Mouse (Mus musculus) myocyte (in vitro differentiated cells): ENCODE measurements around the gene Kif17. TPM values are rescaled to one million over a fixed set of nuclear protein-coding genes. Genes with fewer than 3 reads are reported as not detected.

Experiments used
- H3K27me3 ChIP-seq: one replicate; pipeline ENCODE4 v1.6.1; 2011; ENCODE audit not compliant: control insufficient read depth, insufficient read depth, insufficient read length
- H3K36me3 ChIP-seq: one replicate; pipeline ENCODE4 v1.6.1; 2011; ENCODE audit not compliant: control insufficient read depth, insufficient read depth
- H3K4me2 ChIP-seq: one replicate; pipeline ENCODE4 v1.6.1; 2011; ENCODE audit warnings: low read depth, control low read depth
- H3K4me3 ChIP-seq: one replicate; pipeline ENCODE4 v1.5.1; 2011; ENCODE audit warnings: mild to moderate bottlenecking, control low read depth, moderate library complexity
- H3K79me2 ChIP-seq: one replicate; pipeline ENCODE4 v1.6.1; 2011; ENCODE audit not compliant: control insufficient read depth, insufficient read depth
- H3ac ChIP-seq: one replicate; pipeline ENCODE4 v1.6.1; 2011; ENCODE audit not compliant: control insufficient read depth, insufficient read length
- CEBPB ChIP-seq: IDR thresholded peaks from 2 replicates; pipeline ENCODE4 v1.6.1; 2011; ENCODE audit warnings: mild to moderate bottlenecking, moderate library complexity; ENCODE audit not compliant: poor library complexity, insufficient read depth, severe bottlenecking
- E2F4 ChIP-seq: IDR thresholded peaks from one replicate; pipeline ENCODE4 v1.6.1; 2011; ENCODE audit warnings: mild to moderate bottlenecking, control low read depth, moderate library complexity; ENCODE audit not compliant: insufficient read depth
- MAX ChIP-seq: IDR thresholded peaks from one replicate; pipeline ENCODE4 v1.6.1; 2011; ENCODE audit warnings: low read depth, mild to moderate bottlenecking, control low read depth
- MYOD1 ChIP-seq, 3 experiments: IDR thresholded peaks; one replicate each; pipeline ENCODE4 v1.6.1; 2011; ENCODE audit warnings: control low read depth in 2 of 3, low read depth in 2 of 3, mild to moderate bottlenecking in 2 of 3, moderate library complexity in 1 of 3; ENCODE audit not compliant: insufficient read length in 2 of 3, control insufficient read depth in 1 of 3
- MYOG ChIP-seq, 3 experiments: IDR thresholded peaks; one replicate each; pipeline ENCODE4 v1.6.1; 2011; ENCODE audit warnings: control low read depth in 2 of 3, low read depth in 2 of 3, mild to moderate bottlenecking in 2 of 3; ENCODE audit not compliant: insufficient read length in 2 of 3, control insufficient read depth in 1 of 3, insufficient read depth in 1 of 3
- POLR2A ChIP-seq: IDR thresholded peaks from one replicate; pipeline ENCODE4 v1.6.1; 2011; ENCODE audit warnings: low read depth, mild to moderate bottlenecking, control low read depth, moderate library complexity; ENCODE audit not compliant: insufficient read length
- POLR2AphosphoS2 ChIP-seq: IDR thresholded peaks from one replicate; pipeline ENCODE4 v1.6.1; 2011; ENCODE audit warnings: low read depth, control low read depth; ENCODE audit not compliant: insufficient read length
- REST ChIP-seq: IDR thresholded peaks from one replicate; pipeline ENCODE4 v1.6.1; 2011; ENCODE audit warnings: mild to moderate bottlenecking, control low read depth, moderate library complexity; ENCODE audit not compliant: insufficient read depth, insufficient read length
- SRF ChIP-seq: IDR thresholded peaks from one replicate; pipeline ENCODE4 v1.6.1; 2011; ENCODE audit warnings: low read depth; ENCODE audit not compliant: control insufficient read depth, insufficient read length
- TCF12 ChIP-seq: IDR thresholded peaks from one replicate; pipeline ENCODE4 v1.6.1; 2011; ENCODE audit warnings: mild to moderate bottlenecking, control low read depth; ENCODE audit not compliant: poor library complexity, insufficient read depth, severe bottlenecking
- TCF3 ChIP-seq: IDR thresholded peaks from one replicate; pipeline ENCODE4 v1.6.1; 2011; ENCODE audit warnings: low read depth, control low read depth; ENCODE audit not compliant: insufficient read length
- USF1 ChIP-seq: IDR thresholded peaks from one replicate; pipeline ENCODE4 v1.6.1; 2011; ENCODE audit warnings: low read depth, mild to moderate bottlenecking, control low read depth, moderate library complexity
- polyA plus RNA-seq: library from polyadenylated mRNA; unstranded; fragments of >200 nt; fragmentation: generic; extraction: Trizol; gene quantifications from one replicate; pipeline ENCODE4 v1.2.1, GENCODE M21; 2012; ENCODE audit warnings: missing spikeins

Gene Kif17
- polyA plus RNA-seq, 1 experiment = 0.20 TPM

GRCm38 (mm10) chr4:138282834-138283233 is 32.6 kb downstream of the Kif17 start:
- TF ChIP-seq SRF (peak; percentile 10), POLR2A (no peak)
- H3K36me3 ChIP-seq = no peaks in the 10 kb centered on the region
- H3K4me2 ChIP-seq = no peak overlapping the region
- no peak overlapping the region for H3K4me3 ChIP-seq
- no peak overlapping the region for H3ac ChIP-seq
- H3K27me3 ChIP-seq = peaks cover 26% of the 10 kb centered on the region
- no peaks in the 10 kb centered on the region for H3K79me2 ChIP-seq

- H3ac ChIP-seq = no peak overlapping the region
- no peak overlapping the region for H3K4me2 ChIP-seq
- no peak for TF ChIP-seq CEBPB
- TF ChIP-seq TCF12 = no peak
- TF ChIP-seq POLR2A = no peak
- TF ChIP-seq E2F4 = no peak
- no peak for TF ChIP-seq MYOD1 (IDR thresholded peaks at IDR 0.05; ENCODE audit: control insufficient read depth in 1 of 3, insufficient read length in 2 of 3, low read depth in 2 of 3)
- no peak for TF ChIP-seq TCF3
- no peak for TF ChIP-seq MAX
- no peak for TF ChIP-seq USF1
- no peak for TF ChIP-seq REST
- TF ChIP-seq MYOG (IDR thresholded peaks at IDR 0.05; ENCODE audit: control insufficient read depth in 1 of 3, insufficient read depth in 1 of 3, insufficient read length in 2 of 3, low read depth in 2 of 3) = no peak
- TF ChIP-seq SRF = no peak
- no peak for TF ChIP-seq POLR2AphosphoS2
- no peak overlapping the region for H3K4me3 ChIP-seq
- no peaks in the 10 kb centered on the region for H3K79me2 ChIP-seq
- no peaks in the 10 kb centered on the region for H3K36me3 ChIP-seq
- H3K27me3 ChIP-seq = peaks cover 52% of the 10 kb centered on the region
Measured at GRCm38 (mm10) chr4:138286411-138286810, 36.2 kb downstream of the Kif17 start.

GRCm38 (mm10) chr4:138288691-138289090 is 38.5 kb downstream of the Kif17 start:
- Histone ChIP-seq H3K79me2 (no peaks in the 10 kb centered on the region), H3K27me3 (peaks cover 52% of the 10 kb centered on the region), H3K36me3 (no peaks in the 10 kb centered on the region), H3ac (no peak overlapping the region), H3K4me2 (no peak overlapping the region), H3K4me3 (no peak overlapping the region)
- no peak for TF ChIP-seq MYOD1 (IDR thresholded peaks at IDR 0.05; ENCODE audit: control insufficient read depth in 1 of 3, insufficient read length in 2 of 3, low read depth in 2 of 3)
- TF ChIP-seq SRF = no peak
- no peak for TF ChIP-seq REST
- no peak for TF ChIP-seq MYOG (IDR thresholded peaks at IDR 0.05; ENCODE audit: control insufficient read depth in 1 of 3, insufficient read depth in 1 of 3, insufficient read length in 2 of 3, low read depth in 2 of 3)
- no peak for TF ChIP-seq MAX
- TF ChIP-seq E2F4 = no peak
- TF ChIP-seq TCF12 = no peak
- no peak for TF ChIP-seq TCF3
- no peak for TF ChIP-seq POLR2AphosphoS2
- no peak for TF ChIP-seq POLR2A
- TF ChIP-seq USF1 = no peak
- no peak for TF ChIP-seq CEBPB

GRCm38 (mm10) chr4:138292028-138292427 is 41.8 kb downstream of the Kif17 start:
- Histone ChIP-seq H3K4me3 (no peak overlapping the region), H3K79me2 (no peaks in the 10 kb centered on the region), H3K36me3 (no peaks in the 10 kb centered on the region), H3ac (no peak overlapping the region), H3K27me3 (peaks cover 51% of the 10 kb centered on the region), H3K4me2 (no peak overlapping the region)
- TF ChIP-seq TCF12 (no peak), SRF (no peak), E2F4 (no peak), CEBPB (no peak), TCF3 (no peak), REST (no peak), MYOG (IDR thresholded peaks at IDR 0.05; ENCODE audit: control insufficient read depth in 1 of 3, insufficient read depth in 1 of 3, insufficient read length in 2 of 3, low read depth in 2 of 3) (no peak), USF1 (no peak), POLR2AphosphoS2 (no peak), POLR2A (no peak), MAX (no peak), MYOD1 (IDR thresholded peaks at IDR 0.05; ENCODE audit: control insufficient read depth in 1 of 3, insufficient read length in 2 of 3, low read depth in 2 of 3) (no peak)

GRCm38 (mm10) chr4:138293261-138293948 is 43.2 kb downstream of the Kif17 start:
- H3K36me3 ChIP-seq = no peaks in the 10 kb centered on the region
- H3K4me2 ChIP-seq = no peak overlapping the region
- H3K27me3 ChIP-seq = peaks cover 41% of the 10 kb centered on the region
- H3K4me3 ChIP-seq = no peak overlapping the region
- TF ChIP-seq E2F4 (no peak), POLR2A (no peak), REST (no peak), TCF12 (no peak), SRF (no peak), POLR2AphosphoS2 (no peak), CEBPB (no peak), MYOD1 (IDR thresholded peaks at IDR 0.05; ENCODE audit: control insufficient read depth in 1 of 3, insufficient read length in 2 of 3, low read depth in 2 of 3) (no peak), MYOG (IDR thresholded peaks at IDR 0.05; ENCODE audit: control insufficient read depth in 1 of 3, insufficient read depth in 1 of 3, insufficient read length in 2 of 3, low read depth in 2 of 3) (no peak), MAX (no peak), TCF3 (no peak), USF1 (no peak)
- H3K79me2 ChIP-seq = no peaks in the 10 kb centered on the region
- no peak overlapping the region for H3ac ChIP-seq
